Mouse (Mus musculus) limb, embryonic 15.5 days (tissue): ENCODE results near the gene Cnih1. TPM values are rescaled to one million over a fixed set of nuclear protein-coding genes. Genes with fewer than 3 reads are reported as not detected.
"Not testable (repeated sequence)": the region's sequence is repeated elsewhere in the genome, so short reads cannot be mapped to it uniquely, and the experiment has no call there.

Source experiments
- ATAC-seq: fragments of 200-750 bp; cut with Nextera tagmentation; 2 replicates; pipeline ENCODE4 v1.8.0; 2017; ENCODE audit warnings: low read depth, moderate TSS enrichment; ENCODE audit not compliant: insufficient number of reproducible peaks, low FRiP score, low TSS enrichment
- H3K27ac ChIP-seq: fragments of 300-500 bp; sonication (generic); 2 replicates; pipeline ENCODE4 v1.5.1; 2015; ENCODE audit warnings: moderate library complexity, mild to moderate bottlenecking, inconsistent platforms
- H3K27me3 ChIP-seq: fragments of 300-500 bp; sonication (generic); 2 replicates; pipeline ENCODE4 v1.6.1; 2015; ENCODE audit warnings: inconsistent platforms
- H3K36me3 ChIP-seq: fragments of 300-500 bp; sonication (generic); 2 replicates; pipeline ENCODE4 v1.6.1; 2015; ENCODE audit warnings: inconsistent platforms
- H3K4me1 ChIP-seq: fragments of 300-500 bp; sonication (generic); 2 replicates; pipeline ENCODE4 v1.6.1; 2015; ENCODE audit warnings: inconsistent platforms
- H3K4me2 ChIP-seq: fragments of 300-500 bp; sonication (generic); 2 replicates; pipeline ENCODE4 v1.6.1; 2015; ENCODE audit warnings: mild to moderate bottlenecking, inconsistent platforms
- H3K4me3 ChIP-seq: fragments of 300-500 bp; sonication (generic); 2 replicates; pipeline ENCODE4 v1.5.1; 2015; ENCODE audit warnings: mild to moderate bottlenecking, inconsistent platforms
- H3K9ac ChIP-seq: fragments of 300-500 bp; sonication (generic); 2 replicates; pipeline ENCODE4 v1.6.1; 2015; ENCODE audit warnings: inconsistent platforms
- H3K9me3 ChIP-seq: fragments of 300-500 bp; sonication (generic); 2 replicates; pipeline ENCODE4 v1.6.1; 2016; ENCODE audit warnings: inconsistent platforms
- WGBS: fragments of 180-500 bp; shearing (Covaris S2); methylation state at CpG from one replicate; pipeline ENCODE4 v1.1.7; 2015; 5-methylcytosine and 5-hydroxymethylcytosine counted together
- polyA plus RNA-seq: library from polyadenylated mRNA; unstranded; fragments of >200 nt; fragmentation: Nextera tagmentation; extraction: Ambion mirVana; gene quantifications from 2 replicates; pipeline ENCODE4 v1.2.1, GENCODE M21; 2015

Cnih1 gene
- polyA plus RNA-seq, 1 experiment from 2014 or later = 195 TPM

DNA sequence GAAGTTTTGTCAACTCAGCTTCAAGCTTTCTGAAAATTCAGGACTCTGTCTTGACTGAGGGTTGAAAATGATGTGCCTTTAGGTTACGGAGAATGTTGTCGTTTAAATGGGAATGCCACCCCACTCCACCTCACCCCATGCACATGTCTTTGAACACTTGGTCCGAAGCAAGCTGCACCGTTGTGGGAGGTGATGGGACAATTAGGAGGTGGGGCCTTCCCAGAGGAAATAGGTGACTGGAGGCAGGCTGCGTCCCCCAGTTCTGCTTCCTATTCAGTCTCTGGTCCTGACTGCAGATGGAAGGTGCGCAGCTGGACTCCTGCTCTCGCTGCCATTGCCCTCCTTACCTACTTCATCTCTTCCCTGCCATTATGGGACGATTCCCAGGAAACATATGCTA is 32.4 kb downstream of the Cnih1 start:
- Histone ChIP-seq H3K9ac (no peak overlapping the region), H3K27ac (no peak overlapping the region), H3K4me3 (no peak overlapping the region), H3K4me1 (peaks cover 2% of the 10 kb centered on the region; the same call in 1 of the 2 replicates), H3K27me3 (no peaks in the 10 kb centered on the region), H3K9me3 (no peaks in the 10 kb centered on the region), H3K4me2 (no peak overlapping the region), H3K36me3 (no peaks in the 10 kb centered on the region)
- 90% methylated on average over 8 of the region's 8 CpGs for WGBS
- no peak for ATAC-seq

DNA sequence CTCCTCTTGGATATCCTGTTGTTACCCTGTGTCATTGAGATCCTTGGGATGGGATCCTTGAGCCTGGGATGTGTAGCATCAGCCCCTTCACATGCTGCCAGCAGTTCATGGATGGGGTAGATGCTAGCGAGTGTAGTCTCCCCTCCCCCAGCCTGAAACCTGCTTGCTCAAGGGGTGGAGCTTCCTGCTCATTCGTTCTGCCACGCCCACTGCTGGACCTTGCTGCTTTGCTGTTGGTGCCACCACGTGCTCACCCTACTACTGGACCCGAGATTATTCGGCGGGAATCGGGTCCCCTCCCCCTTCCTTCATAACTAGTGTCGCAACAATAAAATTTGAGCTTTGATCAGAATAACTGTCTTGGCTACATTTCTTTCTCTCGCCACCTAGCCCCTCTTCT is 33.8 kb downstream of the Cnih1 start:
- H3K27me3 ChIP-seq, H3K4me2 ChIP-seq, H3K9ac ChIP-seq, H3K36me3 ChIP-seq, H3K4me3 ChIP-seq, ATAC-seq, H3K9me3 ChIP-seq, H3K27ac ChIP-seq, H3K4me1 ChIP-seq: not testable (repeated sequence)
- 71% methylated on average over 10 of the region's 10 CpGs for WGBS

GRCm38 (mm10) chr14:46745413-46745812 is 42.8 kb downstream of the Cnih1 start:
- H3K27ac ChIP-seq = no peak overlapping the region
- ATAC-seq = no peak
- no peaks in the 10 kb centered on the region for H3K36me3 ChIP-seq
- H3K4me3 ChIP-seq = no peak overlapping the region
- no peaks in the 10 kb centered on the region for H3K4me1 ChIP-seq
- H3K4me2 ChIP-seq = no peak overlapping the region
- H3K9me3 ChIP-seq = no peaks in the 10 kb centered on the region
- H3K9ac ChIP-seq = no peak overlapping the region
- no peaks in the 10 kb centered on the region for H3K27me3 ChIP-seq
- 92% methylated on average over 8 of the region's 8 CpGs for WGBS

DNA sequence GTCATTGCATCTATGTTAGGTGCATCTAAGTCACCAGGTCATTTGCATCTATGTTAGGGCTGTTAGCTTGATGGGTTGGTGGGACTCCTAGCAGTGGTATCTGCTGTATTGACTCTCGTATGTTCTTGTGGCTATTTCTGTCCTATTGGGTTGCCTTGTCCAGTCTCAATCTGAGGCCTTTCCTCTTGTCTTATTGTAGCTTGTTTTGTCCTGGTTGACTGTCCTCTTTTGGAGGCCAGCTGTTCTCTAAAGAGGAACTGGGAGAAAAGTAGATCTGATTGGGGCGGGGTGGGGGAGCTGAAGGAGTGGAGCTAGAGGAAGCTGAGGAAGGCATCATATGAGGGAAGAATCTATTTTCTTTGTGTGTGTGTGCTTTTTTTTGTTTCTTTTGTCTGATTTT is 45.5 kb downstream of the Cnih1 start:
- no peak overlapping the region for H3K4me2 ChIP-seq
- 89% methylated on average over 2 of the region's 2 CpGs for WGBS
- H3K9me3 ChIP-seq = no peaks in the 10 kb centered on the region
- H3K27me3 ChIP-seq = no peaks in the 10 kb centered on the region
- H3K4me1 ChIP-seq = no peaks in the 10 kb centered on the region
- no peak overlapping the region for H3K9ac ChIP-seq
- H3K4me3 ChIP-seq = no peak overlapping the region
- ATAC-seq = no peak
- no peak overlapping the region for H3K27ac ChIP-seq
- H3K36me3 ChIP-seq = no peaks in the 10 kb centered on the region

- H3K4me1 ChIP-seq, ATAC-seq, H3K9ac ChIP-seq, H3K4me3 ChIP-seq, H3K27me3 ChIP-seq, H3K27ac ChIP-seq, H3K4me2 ChIP-seq, H3K9me3 ChIP-seq, H3K36me3 ChIP-seq: not testable (repeated sequence)
These were observed 50.9 kb downstream of the Cnih1 start for GRCm38 (mm10) chr14:46737346-46737745.

GRCm38 (mm10) chr14:46736366-46736765 is 51.8 kb downstream of the Cnih1 start:
- no peak overlapping the region for H3K9ac ChIP-seq
- H3K9me3 ChIP-seq = no peaks in the 10 kb centered on the region
- no peak overlapping the region for H3K27ac ChIP-seq
- peaks cover 4% of the 10 kb centered on the region; the same call in 1 of the 2 replicates for H3K4me1 ChIP-seq
- no peak overlapping the region for H3K4me3 ChIP-seq
- ATAC-seq = no peak
- no peaks in the 10 kb centered on the region for H3K27me3 ChIP-seq
- WGBS = 87% methylated on average over 4 of the region's 4 CpGs
- no peaks in the 10 kb centered on the region for H3K36me3 ChIP-seq
- H3K4me2 ChIP-seq = no peak overlapping the region

DNA sequence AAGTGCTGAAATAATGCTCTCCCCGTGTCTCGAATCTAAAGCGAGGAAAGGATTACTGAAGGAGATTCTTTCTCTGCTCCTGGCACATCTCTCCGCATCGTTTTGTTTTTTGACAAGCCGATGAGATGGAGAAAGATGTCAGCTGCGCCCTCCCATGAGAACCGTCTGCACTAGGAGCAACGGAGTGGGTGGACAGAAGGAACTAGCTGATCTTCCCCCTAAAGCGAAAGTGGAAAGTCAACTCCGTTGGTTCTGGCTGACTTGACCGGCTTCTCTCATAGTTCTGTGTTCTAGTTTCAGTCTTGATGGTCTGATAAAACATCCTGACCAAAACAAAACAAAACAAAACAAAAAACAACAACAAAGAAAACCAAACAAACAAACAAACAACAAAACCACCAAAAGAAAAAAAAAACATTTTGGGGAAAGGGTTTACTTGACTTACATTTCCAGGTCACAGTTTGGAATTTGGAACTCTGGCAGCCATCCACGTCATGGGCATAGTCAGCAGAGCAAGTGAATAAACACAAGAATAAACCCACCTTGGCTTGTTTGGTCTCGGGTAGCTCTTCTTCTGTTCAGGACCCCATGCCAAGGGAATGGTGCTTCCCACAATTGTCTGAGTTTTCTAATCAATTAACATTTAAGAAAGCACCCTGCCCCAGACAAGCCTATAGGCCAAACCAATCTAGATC is 53.3 kb downstream of the Cnih1 start:
- Histone ChIP-seq H3K27me3 (no peaks in the 10 kb centered on the region), H3K4me3 (no peak overlapping the region), H3K4me1 (peaks cover 4% of the 10 kb centered on the region; the same call in 1 of the 2 replicates), H3K9ac (no peak overlapping the region), H3K36me3 (no peaks in the 10 kb centered on the region), H3K4me2 (no peak overlapping the region), H3K9me3 (no peaks in the 10 kb centered on the region), H3K27ac (peak overlapping the region; percentile 40; the same call in 1 of the 2 replicates)
- no peak for ATAC-seq
- 69% methylated on average over 14 of the region's 14 CpGs for WGBS

DNA sequence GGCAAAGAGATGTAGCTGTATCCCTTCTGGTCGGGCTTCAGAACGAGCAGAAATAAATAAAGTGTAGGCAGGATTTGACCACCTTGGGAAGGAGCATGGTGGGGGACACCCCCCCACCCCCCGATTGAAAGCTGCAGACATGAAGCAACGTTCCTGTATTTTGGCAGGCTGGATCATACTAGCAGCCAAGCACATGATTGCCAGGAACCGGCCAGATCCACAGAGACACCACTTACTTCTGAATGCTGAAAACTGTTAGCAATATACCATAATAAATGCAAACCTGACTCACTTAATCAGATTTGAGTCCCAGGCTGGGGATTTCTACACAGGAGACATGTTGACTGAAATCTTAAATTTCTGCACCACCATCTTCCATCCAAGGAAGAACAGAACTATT is 53.9 kb downstream of the Cnih1 start:
- H3K9me3 ChIP-seq = no peaks in the 10 kb centered on the region
- H3K4me2 ChIP-seq = no peak overlapping the region
- H3K9ac ChIP-seq = no peak overlapping the region
- H3K27ac ChIP-seq = peak overlapping the region; percentile 40; the same call in 1 of the 2 replicates
- H3K36me3 ChIP-seq = no peaks in the 10 kb centered on the region
- peaks cover 4% of the 10 kb centered on the region; the same call in 1 of the 2 replicates for H3K4me1 ChIP-seq
- ATAC-seq = no peak
- 38% methylated on average over 5 of the region's 5 CpGs for WGBS
- no peak overlapping the region for H3K4me3 ChIP-seq
- H3K27me3 ChIP-seq = no peaks in the 10 kb centered on the region

DNA sequence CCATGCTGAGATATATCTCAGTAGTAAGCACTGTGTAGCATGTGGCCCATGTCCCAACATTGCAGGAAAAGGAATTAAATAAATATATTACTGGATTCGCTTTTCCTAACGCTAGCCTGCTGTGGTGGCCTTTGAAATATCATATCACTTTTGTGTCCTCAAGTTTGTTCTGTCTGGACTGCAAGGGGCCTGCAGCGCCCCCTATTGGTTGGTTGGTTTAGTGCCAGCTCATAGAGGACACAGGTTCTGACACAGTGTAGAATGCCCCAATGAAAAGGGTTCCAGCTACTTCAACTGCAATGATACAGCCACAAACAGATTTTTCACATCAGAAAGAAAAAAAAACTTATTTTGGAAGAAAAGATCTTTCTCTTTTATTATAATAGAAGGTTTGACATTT is 62.5 kb downstream of the Cnih1 start:
- Histone ChIP-seq H3K36me3 (no peaks in the 10 kb centered on the region), H3K4me3 (no peak overlapping the region), H3K9ac (no peak overlapping the region), H3K27me3 (peaks cover 9% of the 10 kb centered on the region), H3K4me1 (peaks cover 13% of the 10 kb centered on the region; the same call in 1 of the 2 replicates), H3K9me3 (no peaks in the 10 kb centered on the region), H3K4me2 (no peak overlapping the region), H3K27ac (no peak overlapping the region)
- WGBS = 55% methylated on average over 3 of the region's 3 CpGs
- no peak for ATAC-seq

Other genes starting within 250 kb of the Cnih1 start
- gene Cdkn3, start 27.9 kb downstream of the Cnih1 start, polyA plus RNA-seq = 43.6 and 44.6 TPM in 2 replicates
- 69.3 and 72.5 TPM in 2 replicates for gene Gmfb, start 33.8 kb upstream of the Cnih1 start, polyA plus RNA-seq
- 21.0 and 22.7 TPM in 2 replicates for gene Cgrrf1, start 43.7 kb upstream of the Cnih1 start, polyA plus RNA-seq
- 15.4 and 16.2 TPM in 2 replicates for gene Samd4, start 94.4 kb upstream of the Cnih1 start, polyA plus RNA-seq